Mouse (Mus musculus) cerebellum, adult 18-20 months (tissue): ENCODE data around the gene Armc9.
A peak's percentile ranks its signal among the peaks of the same experiment; 100 is the strongest.

Source experiments
- DNase-seq, 2 experiments: peaks; one replicate each; pipeline ENCODE4 v3.0.0; 2021

Armc9 gene

GRCm38 (mm10) chr1:86229184-86229829 is 74.7 kb downstream of the Armc9 start:
- DNase-seq = no peak

- DNase-seq = no peak
Measured at GRCm38 (mm10) chr1:86232631-86233030, 78.1 kb downstream of the Armc9 start.

DNA sequence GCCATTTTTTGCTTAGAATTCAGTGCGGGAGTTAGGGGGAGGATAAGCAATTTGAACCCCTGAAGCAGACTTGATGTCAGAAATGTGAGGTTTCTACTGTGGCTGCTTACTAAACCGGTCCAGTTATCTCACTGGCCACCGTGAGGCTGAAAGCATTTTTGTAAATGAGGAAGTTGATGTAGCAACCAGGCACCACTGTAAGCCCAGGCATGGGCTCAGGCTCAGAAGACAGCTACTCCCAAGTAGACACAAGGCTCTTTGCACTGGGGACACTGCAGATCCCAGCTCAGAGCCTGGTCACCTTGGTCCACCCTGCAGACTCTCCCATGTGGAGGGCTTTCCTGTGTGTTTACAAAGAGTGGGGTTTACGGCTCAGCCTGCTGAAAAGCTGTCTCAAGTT is 79.2 kb downstream of the Armc9 start:
- DNase-seq = no peak

DNA sequence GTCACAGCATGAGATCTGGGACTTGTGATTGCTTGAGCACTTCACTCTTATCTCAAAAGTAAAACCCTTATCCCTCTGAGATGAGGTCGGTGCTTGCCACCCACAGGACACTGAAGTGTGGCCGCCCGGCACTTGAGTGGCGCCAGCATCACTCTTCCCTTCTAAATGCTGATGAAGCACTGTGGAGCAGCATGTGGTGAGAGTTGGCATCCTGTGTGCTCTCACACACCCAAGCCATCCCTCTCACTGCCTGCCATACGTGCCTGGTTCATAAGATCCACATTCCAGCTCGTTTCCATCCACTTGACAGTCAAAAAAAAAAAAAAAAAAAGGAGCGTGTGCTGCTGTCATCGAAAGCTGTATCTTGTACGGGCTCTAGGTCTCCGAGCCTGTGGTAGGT is 80.5 kb downstream of the Armc9 start:
- no peak for DNase-seq

DNA sequence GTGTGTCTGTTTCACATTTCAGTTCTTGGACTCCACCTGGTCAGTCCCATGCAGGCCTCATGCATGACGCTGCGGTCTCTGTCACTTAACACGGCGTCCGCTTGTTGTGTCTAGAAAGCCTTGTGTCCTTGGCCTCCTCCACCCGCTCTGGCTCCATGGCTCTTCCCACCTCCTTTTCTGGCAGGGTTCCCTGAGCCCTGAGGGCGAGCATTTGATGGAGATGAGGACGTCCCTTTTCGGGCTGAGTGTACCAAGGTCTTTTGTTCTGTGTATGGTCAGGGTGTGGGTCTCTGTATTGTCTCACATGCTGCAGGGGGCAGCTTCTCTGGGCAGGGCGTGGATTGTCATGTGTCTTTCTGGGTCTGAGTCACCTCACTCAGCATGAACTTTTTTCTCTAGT is 81.9 kb downstream of the Armc9 start:
- no peak for DNase-seq

DNA sequence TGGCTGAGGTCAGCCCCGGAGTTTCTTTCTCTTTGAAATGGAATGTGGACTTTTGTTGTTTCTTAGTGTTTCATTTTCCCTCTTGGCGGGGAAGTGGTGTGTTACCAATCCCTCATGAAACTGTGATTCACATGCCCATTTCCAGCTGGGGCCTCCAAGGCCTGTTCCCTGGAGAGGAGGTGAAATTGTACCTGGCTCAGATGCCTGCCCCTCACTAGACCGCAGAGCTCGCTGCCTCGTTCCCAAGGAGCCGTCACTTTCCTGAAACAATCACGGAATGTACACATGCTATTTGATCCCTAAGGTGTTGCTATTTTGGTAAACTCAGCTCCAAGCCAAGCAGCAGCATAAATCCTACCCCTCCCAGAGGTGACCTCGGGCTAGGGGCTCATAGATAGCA is 84.4 kb downstream of the Armc9 start:
- DNase-seq = no peak

- DNase-seq = peak in 1 of 2 experiments; percentile 11
Measured at GRCm38 (mm10) chr1:86239871-86240270, 85.3 kb downstream of the Armc9 start.

GRCm38 (mm10) chr1:86240959-86241358 is 86.4 kb downstream of the Armc9 start:
- DNase-seq = no peak

GRCm38 (mm10) chr1:86243490-86243889 is 88.9 kb downstream of the Armc9 start:
- DNase-seq = no peak

GRCm38 (mm10) chr1:86245301-86246085 is 90.9 kb downstream of the Armc9 start:
- no peak for DNase-seq

- DNase-seq = no peak
Measured at GRCm38 (mm10) chr1:86253410-86253809, 98.8 kb downstream of the Armc9 start.

GRCm38 (mm10) chr1:86256311-86256710 is 101.7 kb downstream of the Armc9 start:
- peak; percentile 21 to 49 for DNase-seq

DNA sequence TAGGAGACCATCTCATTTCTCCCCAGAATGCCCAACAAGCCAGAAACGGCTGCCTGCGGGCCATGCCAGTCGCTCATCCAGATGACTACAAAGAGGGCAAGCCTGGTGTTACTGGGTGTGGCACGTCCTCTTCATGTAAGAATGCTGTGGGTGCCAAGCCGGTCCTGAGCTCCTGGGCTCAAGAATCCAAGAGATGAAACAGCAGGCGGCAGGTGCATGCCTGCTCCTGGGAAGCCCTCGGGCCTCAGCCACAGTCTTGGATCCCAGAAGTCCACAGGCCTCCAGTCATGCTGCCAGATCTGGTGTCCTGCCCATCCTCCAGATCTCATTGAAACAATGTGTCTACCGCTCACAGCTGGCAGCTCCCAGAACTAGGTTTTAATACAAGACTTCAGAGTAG is 102.6 kb downstream of the Armc9 start:
- DNase-seq = no peak

DNA sequence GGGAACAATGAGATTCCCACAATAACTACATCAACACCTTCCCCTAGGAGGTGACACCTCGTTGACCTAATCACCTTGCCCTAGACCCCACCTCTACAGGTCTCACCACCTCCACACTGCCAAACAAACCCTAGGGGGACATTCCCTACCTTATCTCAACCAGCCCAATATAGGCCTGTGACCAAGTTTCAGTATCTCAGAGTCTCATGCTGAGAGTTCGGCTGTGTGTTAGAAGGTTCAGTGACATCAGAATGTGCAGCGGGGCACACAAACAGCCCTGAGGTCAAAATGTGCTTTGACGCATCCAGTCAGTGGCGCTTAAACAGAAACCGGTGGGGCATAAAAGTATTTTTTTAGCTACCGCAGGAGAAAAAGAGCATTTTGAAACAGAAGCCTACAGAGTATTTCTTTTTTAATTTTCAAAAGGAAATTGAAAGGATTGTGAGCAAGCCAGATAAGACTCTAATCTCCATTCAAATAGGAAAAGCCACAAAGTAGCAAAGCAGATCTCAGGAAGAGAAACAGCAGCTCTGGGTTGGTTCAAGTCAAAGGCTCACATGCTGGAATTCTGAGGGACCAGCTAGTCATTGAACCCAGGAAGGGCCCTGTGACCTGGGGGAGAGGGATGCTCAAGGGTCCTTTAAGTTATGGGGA is 103.7 kb downstream of the Armc9 start:
- no peak for DNase-seq

DNA sequence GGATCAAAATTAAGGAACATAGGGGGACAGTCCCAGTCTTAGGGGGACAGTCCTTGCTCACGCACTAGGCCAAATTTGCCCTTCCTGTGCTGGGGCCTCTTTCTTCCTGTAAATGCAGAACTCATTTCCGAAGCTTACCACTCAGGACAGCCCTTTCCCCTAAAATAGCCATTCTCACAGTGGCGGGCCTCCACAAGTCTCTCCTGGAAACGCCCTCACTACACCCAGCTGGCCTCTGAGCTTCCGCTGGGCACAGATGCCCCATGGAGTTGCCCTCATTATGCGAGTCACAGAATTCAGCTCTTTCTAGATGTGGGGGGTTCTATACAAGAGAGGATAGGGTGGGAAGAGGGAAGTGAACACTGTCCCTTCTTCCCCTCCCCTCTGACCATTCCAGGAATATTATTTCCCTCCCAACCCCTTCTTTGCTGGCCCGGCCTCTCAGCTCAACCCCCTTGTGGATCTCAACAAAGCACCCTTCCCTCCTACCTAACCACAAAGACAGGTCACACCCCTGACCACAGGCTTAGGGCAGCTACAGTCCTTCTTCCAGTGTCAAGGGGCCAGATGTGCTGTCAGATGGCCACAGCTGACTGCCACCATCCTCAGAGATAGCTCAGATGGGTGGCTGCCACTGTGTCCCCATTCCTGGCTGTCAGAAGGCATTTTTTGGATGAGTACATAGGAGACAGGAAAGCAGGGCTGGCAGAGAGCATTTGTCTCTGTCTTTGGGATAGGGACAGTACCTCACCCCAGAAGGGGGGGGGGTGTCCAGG is 109.2 kb downstream of the Armc9 start:
- no peak for DNase-seq

GRCm38 (mm10) chr1:86265060-86265459 is 110.5 kb downstream of the Armc9 start:
- DNase-seq = no peak

DNA sequence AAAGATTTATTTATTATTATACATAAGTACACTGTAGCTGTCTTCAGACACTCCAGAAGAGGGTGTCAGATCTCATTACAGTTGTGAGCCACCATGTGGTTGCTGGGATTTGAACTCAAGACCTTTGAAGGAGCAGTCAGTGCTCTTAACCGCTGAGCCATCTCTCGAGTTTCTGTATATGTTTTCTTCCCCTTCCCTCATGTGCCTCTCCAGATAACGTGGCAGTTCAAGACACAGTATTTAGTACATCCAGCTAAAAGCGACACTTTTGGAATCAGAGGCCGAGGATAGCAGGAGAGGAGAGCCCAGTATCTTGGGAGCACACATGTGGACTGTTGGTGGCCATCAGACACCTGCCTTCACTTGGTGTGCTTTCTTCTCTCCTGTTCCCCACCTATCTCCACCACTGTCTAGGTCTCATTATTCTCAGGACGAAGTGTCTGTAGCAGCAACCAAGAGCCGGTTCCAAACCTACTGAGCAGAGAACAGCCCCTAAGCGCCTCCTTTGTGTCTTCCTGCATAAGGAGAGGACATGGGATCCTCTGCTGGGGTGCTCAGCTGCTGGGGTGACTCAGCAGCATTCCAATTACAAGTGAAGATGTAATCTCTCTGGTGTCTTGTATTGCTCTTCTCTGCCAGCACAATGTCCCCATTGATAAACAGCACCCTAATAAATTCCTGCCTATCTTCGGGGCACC is 114.1 kb downstream of the Armc9 start:
- DNase-seq = no peak

- DNase-seq = no peak
Measured at GRCm38 (mm10) chr1:86269190-86269508, 114.6 kb downstream of the Armc9 start.

- no peak for DNase-seq
Measured at GRCm38 (mm10) chr1:86271707-86272106, 117.1 kb downstream of the Armc9 start.

DNA sequence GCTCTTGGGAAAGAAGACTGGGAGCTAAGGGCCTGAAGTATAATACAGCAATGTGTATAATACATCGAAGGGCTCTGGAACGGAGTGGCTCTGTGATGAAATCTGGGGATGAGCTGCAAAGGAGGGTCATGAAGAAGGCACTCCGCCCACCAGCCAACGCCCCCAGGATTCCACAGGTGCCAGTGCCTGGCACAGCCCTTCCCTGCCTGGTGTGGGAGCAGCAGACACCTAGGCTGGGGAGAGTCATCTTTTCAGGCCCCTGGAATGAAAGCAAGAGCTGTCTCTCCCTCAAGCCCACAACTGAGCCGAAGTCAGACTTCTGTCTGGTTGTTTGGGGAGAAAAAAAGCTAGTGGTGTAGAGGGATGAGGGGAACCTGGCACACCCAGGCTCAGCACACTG is 122.5 kb downstream of the Armc9 start:
- no peak for DNase-seq

- no peak for DNase-seq
Measured at GRCm38 (mm10) chr1:86281781-86282536, 127.4 kb downstream of the Armc9 start.

GRCm38 (mm10) chr1:86284101-86284500 is 129.5 kb downstream of the Armc9 start:
- DNase-seq = no peak
